Mouse (Mus musculus) right cerebral cortex, postnatal 14 days (tissue): Measurements from ENCODE around the gene Setd7.
"Not testable (repeated sequence)": the region's sequence is repeated elsewhere in the genome, so short reads cannot be mapped to it uniquely, and the experiment has no call there.

Experiments used
- DNase-seq: peaks from one replicate; pipeline ENCODE4 v3.0.0; 2022

Setd7 gene

DNA sequence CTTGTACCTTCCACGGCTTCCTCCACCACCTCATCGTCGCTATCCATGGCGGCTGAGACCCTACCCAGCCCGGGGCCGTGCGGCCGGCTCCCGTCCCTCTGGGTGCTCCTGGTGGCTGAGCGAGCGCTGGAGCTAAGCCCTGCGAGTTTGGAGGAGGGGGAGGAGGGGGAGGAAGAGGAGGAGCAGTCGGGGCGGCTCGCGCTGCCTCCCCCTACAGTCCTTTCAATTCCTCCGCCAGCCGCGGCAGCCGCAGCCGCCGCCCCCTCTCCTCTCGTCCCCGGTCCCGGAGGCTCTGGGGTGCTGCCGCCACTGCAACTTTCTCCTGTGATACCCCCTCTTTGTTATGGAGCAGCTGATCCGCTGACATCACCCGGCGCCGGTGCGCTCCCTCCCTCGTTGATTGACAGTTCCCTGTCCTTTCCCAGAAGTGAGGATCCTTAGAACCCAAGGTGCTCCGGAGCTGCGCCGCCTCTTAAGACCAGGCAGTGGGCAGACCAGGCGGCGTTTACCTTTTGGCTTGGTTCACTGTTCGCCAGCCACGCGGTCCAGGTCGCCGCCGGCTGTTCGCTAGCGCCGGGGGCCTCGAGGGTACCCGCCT is at the start of gene Setd7:
Gene Setd7, minus strand, starts transcription at position 369 of the 598 bp plus-strand sequence.
- peak; percentile 69 for DNase-seq

DNA sequence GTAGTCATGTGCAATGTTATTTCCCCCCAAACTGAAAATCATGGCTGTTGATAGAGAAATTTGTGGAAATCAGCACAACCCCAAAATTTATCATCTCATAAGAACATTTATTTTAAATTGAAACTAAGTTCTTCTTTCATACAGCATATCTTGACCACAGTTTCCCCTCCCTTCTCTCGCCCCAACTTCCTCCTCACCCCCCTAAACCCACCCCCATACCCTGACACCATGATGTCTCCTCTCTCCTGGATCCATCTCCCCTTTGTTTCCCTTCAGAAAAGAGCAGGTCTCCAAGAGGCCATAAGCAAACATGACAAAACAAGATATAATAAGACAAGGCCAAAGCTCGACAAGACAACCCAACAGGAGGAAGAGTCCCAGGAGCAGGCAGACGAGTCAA is 43.8 kb upstream of the Setd7 start:
- no peak for DNase-seq

DNA sequence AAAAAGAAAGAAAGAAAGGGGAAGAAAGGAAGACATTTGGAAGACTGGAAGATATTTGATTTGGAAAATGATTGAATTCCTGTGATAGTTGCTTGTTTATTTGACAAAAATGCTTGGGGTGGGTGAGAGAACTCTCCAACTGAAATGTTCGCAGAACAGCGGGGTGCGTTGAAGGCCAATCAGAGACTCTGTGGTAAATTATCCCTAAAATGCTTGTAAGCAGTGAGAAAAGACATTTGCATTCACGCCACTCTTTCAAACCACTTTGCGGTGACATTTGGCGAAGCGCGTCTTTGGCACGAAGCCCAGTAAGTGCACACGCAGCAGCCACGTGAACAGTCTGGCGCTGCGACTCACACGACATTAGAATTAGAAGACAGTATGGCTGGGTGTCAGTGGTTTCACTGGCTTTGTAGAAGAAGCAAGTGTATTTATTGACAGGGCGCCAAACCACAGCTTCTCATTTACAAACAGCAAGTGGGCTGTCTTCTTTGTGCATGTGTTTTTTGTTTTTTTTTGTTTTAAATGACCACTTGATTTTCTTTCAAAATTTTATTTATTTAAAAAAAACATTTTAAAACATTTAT is 43.1 kb upstream of the Setd7 start:
- DNase-seq: peak; percentile 84

DNA sequence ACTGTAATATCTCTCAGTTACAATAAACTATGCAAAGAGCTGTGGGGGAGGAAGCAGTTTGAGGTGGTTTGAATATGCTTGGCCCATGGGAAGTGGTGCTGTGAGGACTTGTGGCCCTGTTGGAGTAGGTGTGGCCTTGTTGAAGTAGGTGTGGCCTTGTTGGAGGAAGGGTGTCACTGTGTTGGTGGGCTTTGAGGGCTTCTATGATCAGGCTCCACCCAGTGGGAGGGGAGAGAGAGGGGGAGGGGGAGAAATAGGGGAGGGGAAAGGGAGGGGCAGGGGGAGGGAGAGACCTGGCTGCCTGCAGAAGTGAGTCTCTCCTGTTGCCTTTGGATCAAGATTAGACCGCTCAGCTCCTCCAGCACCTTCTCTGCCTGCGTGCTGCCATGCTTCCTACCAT is 40.8 kb upstream of the Setd7 start:
- DNase-seq: no peak

DNA sequence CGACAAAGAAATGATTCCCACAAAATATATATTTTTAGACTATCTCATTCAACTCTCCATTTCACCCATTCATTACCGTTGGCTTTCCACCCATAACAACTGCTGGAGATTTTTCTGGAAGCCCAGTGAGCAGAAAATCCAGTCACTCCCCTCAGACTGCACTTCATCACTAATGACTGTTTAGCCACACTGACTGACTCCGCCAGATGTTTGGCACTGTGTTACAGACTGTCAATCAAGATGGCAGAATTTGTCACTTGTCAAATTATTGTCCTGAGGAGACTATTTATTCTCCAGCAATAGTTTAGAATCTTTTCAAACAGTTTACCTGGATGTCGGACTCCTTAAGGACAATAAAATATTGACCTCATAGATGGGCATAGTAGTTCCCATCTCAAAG is 40.0 kb upstream of the Setd7 start:
- no peak for DNase-seq

DNA sequence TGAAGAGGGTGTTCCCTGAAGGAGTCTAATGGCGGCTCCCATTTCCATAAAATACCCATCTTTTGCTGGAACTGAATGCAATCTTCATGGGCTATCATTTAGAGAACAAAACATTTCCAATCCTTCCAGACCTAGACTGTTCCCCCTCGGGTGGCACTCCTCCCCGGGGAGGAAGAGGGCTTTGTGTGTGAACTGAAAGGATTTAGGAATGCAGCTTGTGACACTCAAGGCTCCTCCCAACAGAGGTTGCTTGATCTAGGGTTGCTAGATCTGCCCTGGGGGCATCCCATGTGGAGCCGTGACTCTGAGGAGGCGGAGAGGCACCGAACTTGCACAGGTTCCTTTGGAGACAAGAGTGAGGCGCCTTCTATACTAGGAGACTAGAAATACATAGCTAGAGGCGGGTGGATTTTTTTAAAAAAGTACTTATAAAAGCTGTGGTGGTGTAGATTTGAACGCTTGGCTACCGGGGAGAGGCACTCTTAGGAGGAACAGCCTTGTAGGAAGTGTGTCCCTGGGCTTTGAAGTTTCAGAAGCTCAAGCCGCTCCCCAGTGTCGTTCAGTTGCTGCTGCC is 38.5 kb upstream of the Setd7 start:
- DNase-seq: no peak

DNA sequence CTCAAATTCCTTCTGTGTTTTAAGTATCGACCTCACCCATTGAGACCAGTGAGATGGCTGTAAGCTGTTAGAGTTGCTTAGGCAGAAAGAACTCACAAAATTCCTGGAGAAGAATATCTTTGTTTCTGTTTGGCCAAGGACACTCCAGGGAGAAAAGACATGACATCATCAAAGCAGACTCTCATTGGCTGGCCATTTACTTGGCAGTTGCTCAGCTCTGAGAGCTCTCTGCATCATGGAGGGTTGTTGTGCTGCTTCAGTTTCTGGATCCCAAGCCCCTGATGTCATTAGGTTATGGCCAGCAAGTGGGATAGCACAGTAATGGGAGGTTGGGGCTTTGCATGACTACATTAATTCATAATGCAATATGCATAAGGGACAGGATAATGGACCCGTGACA is 35.9 kb upstream of the Setd7 start:
- no peak for DNase-seq

DNA sequence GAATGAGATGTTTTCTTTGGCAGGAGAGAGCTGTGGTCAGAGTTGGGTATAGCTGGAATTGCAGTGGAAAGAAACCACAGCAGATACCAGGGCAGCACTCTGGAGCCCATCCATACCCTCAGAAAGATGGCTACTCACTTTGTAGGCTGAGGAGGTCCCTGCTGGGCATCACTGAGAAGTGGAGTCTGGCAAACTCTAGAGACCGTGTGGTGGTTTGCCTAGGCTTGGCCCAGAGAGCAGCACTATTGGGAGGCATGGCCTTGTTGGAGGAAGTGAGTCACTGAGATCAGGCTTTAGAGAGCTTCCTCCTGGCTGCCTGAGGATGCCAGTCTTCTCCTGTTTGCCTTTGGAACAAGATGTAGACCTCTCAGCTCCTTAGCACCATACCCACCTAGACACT is 32.8 kb upstream of the Setd7 start:
- no peak for DNase-seq

DNA sequence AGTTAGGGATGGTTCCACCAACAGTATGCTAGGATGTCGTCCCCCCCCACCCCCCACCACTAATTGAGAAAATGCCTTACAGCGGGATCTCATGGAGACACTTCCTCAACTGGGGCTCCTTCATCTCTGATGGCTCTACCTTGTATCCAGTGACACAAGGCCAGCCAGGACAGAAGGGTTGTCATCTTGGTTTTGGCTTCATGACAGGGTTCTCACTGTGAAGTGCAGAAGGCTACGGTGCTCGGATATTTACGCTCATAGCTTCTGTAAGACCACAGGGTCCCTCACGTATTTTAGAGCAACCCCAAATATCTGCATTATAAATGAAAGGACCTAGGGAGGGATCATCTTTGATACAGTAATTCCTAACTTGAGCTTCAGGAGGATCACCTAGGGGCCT is 30.9 kb upstream of the Setd7 start:
- DNase-seq: no peak

DNA sequence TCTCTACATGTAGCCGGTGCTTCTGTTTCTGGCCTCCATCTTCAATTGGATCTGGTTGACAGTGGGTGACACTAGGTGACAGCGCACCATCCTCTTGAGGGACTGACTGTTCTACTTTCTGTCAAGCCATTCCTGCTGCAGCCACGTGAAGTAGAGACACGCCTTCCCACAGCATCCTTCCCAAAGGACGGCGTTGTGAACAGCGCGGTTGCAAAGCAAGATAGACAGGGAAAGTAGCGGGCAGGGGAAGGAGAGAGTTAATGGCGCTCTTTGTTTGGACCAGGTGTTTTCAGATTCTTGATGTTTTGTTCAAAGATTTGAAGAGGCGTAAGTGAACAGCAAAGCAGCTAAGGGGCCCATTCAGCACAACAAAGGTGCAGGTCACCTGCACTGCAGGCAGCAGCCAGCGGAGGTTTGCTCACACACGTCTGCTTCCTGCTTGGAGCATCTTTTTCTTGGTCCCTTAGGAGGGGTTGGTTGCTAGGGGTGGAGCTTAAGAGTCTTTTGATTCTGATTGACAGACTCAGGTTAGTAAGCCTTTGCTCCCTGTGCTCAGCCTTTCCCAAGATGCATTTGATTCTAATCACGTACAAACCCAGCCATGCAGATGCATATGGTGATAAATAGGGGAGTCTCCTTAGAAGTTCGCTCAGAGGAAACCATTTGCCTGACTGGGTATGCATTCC is 29.7 kb upstream of the Setd7 start:
- no peak for DNase-seq

DNA sequence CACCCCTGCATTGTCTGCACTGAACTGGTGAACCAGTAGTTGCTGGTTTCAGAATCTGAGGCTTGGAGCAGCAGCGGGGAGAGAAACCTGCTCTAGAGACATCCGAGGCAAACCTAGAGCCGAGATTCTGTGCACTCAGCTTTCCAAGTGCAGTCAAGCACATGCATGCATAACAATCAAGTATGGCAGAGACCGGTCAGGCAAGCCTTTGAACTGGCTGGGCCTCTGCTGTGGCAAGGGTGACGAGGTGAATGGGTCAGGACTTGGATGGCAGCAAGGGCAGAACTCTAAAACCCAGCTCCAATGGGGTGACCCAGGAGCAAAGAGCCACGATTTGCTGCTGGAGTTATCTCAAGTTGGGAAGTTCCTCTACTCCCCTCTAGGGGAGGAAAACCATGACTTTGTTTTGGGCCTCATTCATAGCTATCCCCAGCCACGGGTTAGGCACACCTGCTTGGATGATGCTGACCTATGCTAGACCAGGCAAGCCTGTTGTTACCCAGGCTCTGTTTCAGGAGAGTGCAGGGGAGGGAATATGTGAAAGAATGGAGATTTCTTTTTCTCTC is 27.1 kb upstream of the Setd7 start:
- DNase-seq: no peak

DNA sequence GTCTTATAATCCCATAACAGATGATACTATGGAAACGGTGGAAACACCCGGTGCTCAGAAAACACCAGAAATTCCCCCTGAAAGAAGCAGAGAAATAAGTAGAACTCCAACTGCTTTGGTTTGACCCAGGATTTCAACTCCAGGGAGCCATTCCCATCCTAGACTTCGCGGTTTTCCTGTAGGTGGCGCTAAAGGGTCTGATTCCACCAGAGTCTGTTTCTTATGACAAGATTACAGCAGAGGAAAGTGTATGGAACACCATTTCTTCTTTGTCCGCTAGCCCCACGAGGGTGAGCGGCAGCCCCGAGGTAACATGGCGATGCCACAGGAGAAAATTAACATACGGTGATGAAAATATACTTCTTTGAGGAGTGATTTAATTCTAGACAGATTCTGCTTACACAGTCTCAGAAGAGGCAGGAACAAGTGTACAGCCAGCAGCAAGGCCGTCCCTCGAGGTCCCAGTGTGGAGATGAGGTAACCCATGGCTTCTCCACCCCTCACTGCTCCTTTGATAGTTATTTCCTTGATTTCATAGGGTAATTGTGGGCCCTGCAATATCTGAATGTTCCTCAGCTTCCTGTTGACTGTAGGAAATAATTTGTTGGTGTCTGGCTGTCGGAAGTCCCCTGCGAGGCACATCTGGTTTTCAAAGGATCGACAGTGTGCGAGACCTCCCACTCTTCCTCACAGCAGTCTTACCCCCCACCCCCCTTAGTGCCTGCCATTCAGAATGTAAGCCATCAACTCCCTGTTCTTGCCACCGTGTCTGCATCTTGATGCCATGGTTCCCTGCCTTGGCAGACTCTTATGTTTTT is 23.1 kb upstream of the Setd7 start:
- DNase-seq: peak; percentile 89

DNA sequence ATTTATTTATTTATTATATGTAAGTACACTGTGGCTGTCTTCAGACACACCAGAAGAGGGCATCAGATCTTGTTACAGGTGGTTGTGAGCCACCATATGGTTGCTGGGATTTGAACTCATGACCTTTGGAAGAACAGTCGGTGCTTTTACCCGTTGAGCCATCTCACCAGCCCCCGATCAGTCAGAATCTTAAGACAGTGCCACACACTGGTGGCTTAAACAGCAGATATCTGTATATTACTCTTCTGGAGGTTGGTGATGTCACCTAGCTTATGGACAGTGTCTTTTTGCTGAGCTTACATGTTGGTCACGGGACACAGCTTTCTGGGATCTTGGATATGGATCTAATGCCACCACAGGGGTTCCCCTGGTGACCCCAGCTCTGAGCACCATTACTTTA is 18.6 kb upstream of the Setd7 start:
- DNase-seq: not testable (repeated sequence)

DNA sequence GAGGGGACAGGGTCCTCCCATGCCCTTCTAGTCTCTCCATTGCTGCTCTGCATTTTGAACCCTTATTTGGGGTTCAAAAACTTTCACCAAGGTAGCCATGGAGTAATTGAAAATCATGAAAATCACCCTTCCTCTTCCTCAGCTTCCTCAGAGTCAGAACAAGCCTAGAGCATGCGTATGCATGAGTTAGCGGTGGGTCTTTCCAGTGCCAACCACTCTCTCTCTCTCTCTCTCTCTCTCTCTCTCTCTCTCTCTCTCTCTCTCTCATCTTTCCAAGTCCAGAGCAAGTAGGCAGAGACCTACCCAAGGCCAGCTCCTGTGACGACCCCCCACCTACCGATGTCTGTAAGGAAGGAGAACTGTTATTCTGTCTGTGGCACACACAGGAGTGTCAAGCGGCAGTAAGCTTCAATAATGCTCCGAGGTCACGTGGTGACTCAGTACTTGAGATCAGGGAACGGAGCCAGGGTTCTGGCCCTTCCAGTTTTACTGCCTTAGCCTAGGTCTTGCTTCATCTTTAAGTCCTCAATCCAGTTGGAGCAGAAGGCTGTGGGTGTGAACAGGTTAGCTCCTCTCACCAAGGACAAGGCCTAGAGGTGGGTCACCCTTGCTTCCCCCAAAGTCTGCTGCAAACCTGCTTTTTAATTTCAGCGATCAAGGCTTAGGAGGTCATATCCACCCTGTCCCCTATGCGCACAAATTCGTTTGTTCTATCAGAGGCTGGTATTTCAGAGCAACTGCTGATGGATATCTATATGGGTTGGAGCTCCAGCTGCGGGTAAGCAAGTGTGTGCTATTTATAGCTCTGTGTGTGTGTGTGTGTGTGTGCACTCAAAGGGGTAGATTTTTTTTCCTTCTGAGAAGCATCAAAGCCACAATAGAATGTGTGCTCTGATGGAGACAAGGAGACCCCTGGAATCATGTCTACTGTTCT is 17.4 kb upstream of the Setd7 start:
- DNase-seq: no peak

DNA sequence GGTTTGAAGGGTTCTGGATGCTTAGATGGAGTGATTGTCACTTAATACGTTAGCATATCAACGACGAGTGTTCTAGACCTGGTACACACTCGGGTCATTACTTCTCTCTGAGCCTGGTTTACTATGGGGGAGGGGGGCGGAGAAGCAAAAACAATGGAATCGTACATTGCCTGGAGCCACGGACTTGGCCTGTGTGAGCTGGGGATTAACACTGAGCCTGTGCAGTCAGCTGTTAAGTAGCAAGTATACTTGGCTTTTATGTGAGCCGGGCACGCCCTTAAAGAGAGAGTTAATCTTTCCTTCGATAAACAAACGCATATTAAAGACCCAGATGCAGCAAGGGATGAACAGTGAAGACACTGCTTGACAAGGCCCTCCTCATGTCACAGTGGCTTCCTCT is 16.7 kb upstream of the Setd7 start:
- DNase-seq: no peak

DNA sequence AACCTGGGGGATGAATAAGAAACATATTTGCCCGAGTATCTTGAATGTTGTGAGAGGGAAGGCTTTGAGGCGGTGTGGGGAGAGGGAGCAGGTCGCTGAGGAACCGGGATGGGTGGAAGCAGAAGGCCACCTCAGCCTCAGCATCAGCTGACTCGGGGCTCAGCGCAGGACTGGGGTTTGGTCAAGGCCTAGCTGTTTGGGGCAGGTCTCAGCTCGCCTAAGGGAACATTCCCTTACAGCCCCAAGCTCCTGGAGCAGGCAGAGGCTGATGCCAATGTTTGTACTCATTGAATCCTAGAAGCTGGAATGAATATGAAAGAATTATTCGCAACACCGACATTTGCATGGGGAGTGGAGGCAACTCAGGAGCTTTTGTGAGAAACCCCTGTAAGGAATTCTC is 13.2 kb upstream of the Setd7 start:
- no peak for DNase-seq

DNA sequence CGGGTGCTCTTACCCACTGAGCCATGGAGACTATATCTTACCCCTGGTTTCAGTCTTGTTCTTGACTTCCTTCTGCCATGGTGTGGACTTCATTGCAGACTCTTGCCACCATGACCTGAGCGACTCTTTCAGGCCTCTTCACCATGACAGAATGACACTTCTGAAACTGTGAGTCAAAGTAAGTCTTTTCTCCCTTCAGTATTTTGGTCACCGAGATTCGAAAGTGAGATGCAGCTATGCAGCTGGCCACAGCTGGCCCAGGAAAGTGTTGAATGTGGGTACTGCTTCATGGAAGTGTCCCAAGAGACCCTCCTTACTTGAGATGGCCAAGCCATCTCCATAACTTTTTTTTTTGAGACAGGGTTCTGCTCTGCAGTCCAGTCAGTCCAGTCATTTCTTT is 9.5 kb upstream of the Setd7 start:
- no peak for DNase-seq

DNA sequence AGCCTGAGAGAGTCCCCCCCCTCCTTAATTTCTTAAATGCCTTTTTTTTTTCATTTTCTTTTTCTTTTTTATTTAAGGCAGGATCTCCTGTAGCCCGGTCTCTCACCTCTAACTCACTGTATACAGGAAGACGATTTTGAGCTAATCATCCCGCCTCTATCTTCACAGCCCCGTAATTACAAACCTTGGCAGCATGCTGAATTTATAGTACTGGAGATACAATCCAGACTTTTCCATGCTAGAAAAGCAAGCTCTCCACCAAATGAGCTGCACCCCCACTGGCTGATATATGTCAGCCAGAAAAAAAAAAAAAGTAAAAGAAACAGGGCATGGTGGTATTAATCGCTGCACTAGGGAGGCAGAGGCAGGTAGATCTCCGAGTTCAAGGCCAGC is 1.3 kb upstream of the Setd7 start:
- DNase-seq: no peak

DNA sequence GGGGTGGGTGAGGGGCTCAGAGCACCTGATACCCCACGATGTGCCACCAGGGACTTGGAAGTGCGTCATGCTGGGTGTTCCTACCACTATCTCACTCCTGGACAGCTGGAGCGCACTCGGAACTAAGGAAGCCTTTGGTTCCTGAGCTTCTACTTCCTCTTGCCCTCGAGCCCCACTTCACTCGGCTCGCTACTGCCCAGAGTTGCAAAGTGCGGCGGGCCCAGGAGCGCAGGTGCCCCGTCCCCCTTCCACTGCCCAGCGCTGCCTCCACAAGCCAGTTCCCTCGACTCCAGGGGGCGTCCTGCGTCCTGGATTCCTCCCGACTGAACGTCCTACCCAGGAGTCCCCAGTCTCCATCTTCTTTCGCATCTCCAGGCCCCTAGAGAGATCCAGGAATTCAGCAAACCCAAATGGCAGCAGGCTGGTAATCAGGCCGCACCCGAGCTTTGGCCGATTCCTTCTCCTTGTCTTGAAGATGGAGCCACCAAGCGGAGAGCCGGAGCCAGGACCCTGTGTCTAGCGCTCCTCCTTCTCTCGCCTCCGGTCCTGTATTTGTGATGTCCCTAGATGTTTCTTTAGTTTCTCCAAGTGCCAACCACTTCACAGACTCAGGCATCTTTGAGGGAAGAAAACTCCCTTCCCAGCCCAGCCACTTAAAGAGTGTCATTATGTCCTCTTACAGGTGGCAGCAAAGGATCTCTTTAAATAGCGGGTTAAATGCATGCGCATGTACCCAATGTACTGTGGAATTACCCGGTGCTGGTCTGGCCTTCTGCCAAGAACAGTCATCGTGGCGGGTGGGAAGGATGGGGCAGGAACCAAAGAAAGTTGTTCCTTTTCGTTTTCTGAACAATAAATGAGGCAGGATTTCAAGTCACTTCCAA is 672 bp upstream of the Setd7 start:
- peak; percentile 66 for DNase-seq

DNA sequence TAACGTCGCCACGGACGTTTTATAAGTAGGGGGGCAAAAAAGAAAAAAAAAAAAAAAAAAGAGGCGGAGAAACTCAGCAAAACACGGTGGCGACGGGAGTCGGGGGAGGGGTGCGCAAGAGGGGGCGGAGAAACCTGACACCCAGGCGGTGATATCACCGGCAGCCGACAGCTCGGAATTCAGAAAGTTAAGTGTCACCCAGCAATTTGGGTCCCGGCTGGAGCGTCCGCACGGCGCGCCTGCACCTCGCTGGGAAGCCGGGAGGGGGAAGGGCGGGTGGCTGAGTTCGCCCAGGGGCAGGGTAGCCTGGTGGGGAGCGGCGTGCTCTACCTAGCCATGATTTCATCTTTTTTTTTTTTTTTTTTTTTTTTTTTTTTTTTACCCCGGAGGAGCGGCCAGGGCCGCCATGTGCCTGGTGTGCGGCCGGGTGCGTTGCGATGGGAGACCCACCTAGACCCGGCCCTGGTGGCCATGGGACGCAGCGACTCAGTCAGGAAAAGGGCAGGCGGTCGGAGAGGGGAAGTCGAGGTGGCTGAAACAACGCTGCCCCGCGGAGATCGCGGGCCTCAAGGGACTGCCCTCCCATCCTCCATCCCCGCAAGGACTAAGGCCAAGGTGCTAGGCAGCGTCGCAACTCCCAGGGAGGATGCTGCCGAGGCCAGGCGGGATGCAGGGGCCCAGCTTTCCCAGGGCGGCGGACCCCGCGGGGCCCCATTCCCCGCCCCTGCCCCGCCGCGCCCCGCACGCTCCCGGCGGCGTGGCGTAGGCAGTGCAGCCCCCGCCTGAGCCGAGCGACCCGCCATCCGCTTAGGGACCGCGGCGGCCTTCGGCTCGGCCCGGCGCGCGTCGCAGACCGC is 857 bp downstream of the Setd7 start:
- DNase-seq: peak; percentile 76
